Mouse (Mus musculus) embryonic facial prominence, embryonic 12.5 days (tissue): ENCODE results near the gene Ccdc57. TPM values are rescaled to one million over a fixed set of nuclear protein-coding genes. Genes with fewer than 3 reads are reported as not detected.
"Not testable (repeated sequence)": the region's sequence is repeated elsewhere in the genome, so short reads cannot be mapped to it uniquely, and the experiment has no call there.

Source experiments
- ATAC-seq: fragments of 200-750 bp; cut with Nextera tagmentation; 2 replicates; pipeline ENCODE4 v1.8.0; 2017; ENCODE audit not compliant: insufficient number of reproducible peaks, insufficient read depth, low FRiP score, low TSS enrichment
- H3K27ac ChIP-seq: fragments of 300-500 bp; sonication (generic); 2 replicates; pipeline ENCODE4 v1.5.1; 2016; ENCODE audit warnings: mild to moderate bottlenecking
- H3K27me3 ChIP-seq: fragments of 300-500 bp; sonication (generic); 2 replicates; pipeline ENCODE4 v1.6.1; 2016; ENCODE audit warnings: mild to moderate bottlenecking, moderate library complexity
- H3K36me3 ChIP-seq: fragments of 300-500 bp; sonication (generic); 2 replicates; pipeline ENCODE4 v1.6.1; 2016; ENCODE audit warnings: mild to moderate bottlenecking
- H3K4me1 ChIP-seq: fragments of 300-500 bp; sonication (generic); 2 replicates; pipeline ENCODE4 v1.6.1; 2016
- H3K4me2 ChIP-seq: fragments of 300-500 bp; sonication (generic); replicated peaks from 2 replicates; pipeline ENCODE4 v1.6.1; 2016; ENCODE audit warnings: mild to moderate bottlenecking, moderate library complexity
- H3K4me3 ChIP-seq: fragments of 300-500 bp; sonication (generic); 2 replicates; pipeline ENCODE4 v1.5.1; 2016; ENCODE audit warnings: mild to moderate bottlenecking
- H3K9ac ChIP-seq: fragments of 300-500 bp; sonication (generic); 2 replicates; pipeline ENCODE4 v1.6.1; 2016; ENCODE audit warnings: mild to moderate bottlenecking, moderate library complexity
- H3K9me3 ChIP-seq: fragments of 300-500 bp; sonication (generic); 2 replicates; pipeline ENCODE4 v1.6.1; 2016; ENCODE audit warnings: mild to moderate bottlenecking, moderate library complexity
- WGBS: fragments of 180-500 bp; shearing (Covaris S2); methylation state at CpG from one replicate; pipeline ENCODE4 v1.1.7; 2016; 5-methylcytosine and 5-hydroxymethylcytosine counted together
- polyA plus RNA-seq: library from polyadenylated mRNA; unstranded; fragments of >200 nt; fragmentation: Nextera tagmentation; extraction: Ambion mirVana; gene quantifications from 2 replicates; pipeline ENCODE4 v1.2.1, GENCODE M21; 2016

The Ccdc57 gene
- polyA plus RNA-seq, 1 experiment from 2014 or later, result 7.5 TPM

DNA sequence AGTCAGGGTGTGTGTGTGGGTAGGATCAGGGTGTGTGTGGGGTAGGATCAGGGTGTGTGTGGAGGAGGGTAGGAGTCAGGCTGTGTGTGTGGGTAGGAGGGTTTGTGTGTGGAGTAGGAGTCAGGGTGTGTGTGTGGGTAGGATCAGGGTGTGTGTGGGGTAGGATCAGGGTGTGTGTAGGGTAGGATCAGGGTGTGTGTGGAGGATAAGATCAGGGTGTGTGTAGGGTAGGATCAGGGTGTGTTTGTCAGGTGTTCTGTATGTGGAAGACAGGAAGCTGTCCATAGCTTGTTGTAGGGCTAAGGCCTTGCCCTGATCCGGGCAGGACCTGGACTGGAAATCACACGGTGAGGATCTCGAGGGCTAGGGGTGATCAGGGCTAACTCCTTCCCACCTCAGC is 76.7 kb downstream of the Ccdc57 start:
- not testable (repeated sequence) for H3K4me2 ChIP-seq, H3K27me3 ChIP-seq, H3K4me1 ChIP-seq, H3K4me3 ChIP-seq, ATAC-seq, H3K27ac ChIP-seq, H3K9ac ChIP-seq, H3K9me3 ChIP-seq
- WGBS, result 97% methylated on average over 3 of the region's 3 CpGs
- H3K36me3 ChIP-seq, result peaks cover 21% of the 10 kb centered on the region

DNA sequence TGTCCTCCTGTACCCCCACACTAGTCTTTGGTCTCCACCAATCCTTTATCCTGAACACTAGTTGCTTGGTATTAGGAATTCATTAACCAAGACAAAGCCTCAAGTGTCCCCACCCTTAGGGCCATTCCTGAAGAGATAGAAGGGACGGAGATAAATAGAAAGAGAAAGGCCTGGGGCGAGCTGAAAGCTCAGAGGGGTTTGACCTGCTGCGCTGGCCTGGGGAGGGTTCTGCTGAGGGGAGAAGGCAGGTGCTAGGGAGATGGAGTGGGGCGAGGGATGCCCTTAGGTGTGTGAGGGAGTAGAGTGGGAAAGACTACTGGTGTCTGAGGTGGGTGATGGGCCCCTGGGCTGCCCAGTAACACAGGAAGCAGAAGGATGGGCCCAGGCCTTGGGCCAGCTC is 78.9 kb downstream of the Ccdc57 start:
- Histone ChIP-seq H3K27ac (0 out of 2 replicates have a peak overlapping the region, but pooled peaks have one; percentile 6), H3K4me1 (no peaks in the 10 kb centered on the region), H3K4me2 (no peak overlapping the region), H3K36me3 (peaks cover 12% of the 10 kb centered on the region), H3K4me3 (no peak overlapping the region), H3K27me3 (no peaks in the 10 kb centered on the region), H3K9me3 (no peaks in the 10 kb centered on the region), H3K9ac (no peak overlapping the region)
- WGBS, result 65% methylated on average over 4 of the region's 4 CpGs
- no peak for ATAC-seq

DNA sequence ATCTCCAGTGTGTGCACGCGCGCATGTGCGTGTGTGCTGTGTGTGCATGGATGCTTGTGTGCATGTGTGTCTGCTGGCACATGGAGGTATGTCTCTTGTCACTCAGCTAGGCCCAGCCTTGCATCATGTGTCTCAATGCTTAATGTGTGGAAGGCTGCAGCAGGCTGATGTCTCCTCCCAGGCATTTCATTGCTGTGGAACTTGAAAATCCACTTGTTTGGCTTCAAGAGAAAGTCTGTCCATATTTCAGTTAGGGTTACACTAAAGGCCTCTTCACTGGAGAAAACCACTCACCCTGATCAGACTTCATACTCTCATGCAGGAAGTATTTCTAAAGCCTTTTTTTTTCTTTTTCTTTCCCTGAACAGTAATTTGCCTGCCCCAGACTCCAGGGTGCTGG is 79.5 kb downstream of the Ccdc57 start:
- no peaks in the 10 kb centered on the region for H3K4me1 ChIP-seq
- H3K9ac ChIP-seq, result no peak overlapping the region
- no peaks in the 10 kb centered on the region for H3K27me3 ChIP-seq
- 94% methylated on average over 4 of the region's 4 CpGs for WGBS
- H3K9me3 ChIP-seq, result no peaks in the 10 kb centered on the region
- no peak for ATAC-seq
- H3K27ac ChIP-seq, result 0 out of 2 replicates have a peak overlapping the region, but pooled peaks have one; percentile 33
- H3K36me3 ChIP-seq, result peaks cover 9% of the 10 kb centered on the region
- H3K4me3 ChIP-seq, result no peak overlapping the region
- H3K4me2 ChIP-seq, result no peak overlapping the region

DNA sequence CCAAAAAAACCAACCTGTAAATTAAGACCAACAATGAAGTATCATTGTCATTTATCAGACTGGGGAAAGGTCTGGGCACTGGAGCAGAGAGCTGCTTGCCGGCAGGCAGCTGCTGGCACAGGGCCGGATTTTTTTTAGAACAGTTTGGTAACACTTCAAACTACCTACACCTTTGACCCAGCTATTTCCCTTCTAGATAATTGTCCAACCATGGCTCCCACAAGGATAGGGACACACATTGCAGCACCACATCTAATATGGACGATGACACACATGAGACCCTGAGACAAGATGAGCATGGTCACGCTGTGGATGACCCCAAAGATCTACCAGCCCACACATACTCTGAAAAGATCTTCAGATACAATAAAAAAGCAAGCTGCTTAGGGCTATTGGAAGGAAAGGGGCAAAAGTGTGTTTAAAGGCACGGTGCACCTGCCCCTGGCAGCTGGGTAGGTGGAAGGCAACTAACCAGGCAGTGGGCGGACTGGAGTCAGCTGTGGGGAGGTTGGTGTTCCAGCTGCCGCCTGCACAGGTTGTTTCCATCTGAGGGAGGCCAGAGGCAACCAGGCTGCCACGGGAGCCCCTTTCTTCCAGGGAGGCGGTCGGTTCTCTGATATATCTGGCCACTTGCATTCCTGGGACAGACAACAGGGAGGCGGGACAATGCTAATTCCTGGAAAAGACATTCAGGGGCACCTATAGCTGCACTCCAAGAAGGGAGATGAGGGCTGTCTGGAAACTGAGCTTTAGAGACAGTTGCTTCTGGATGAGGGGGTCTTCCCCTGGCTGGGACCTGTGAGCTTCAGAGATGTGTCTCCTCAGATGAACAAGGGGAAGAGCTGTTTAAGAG is 80.4 kb downstream of the Ccdc57 start:
- peaks cover 4% of the 10 kb centered on the region; the same call in 1 of the 2 replicates for H3K36me3 ChIP-seq
- no peak overlapping the region for H3K4me3 ChIP-seq
- WGBS, result 67% methylated on average over 11 of the region's 11 CpGs
- no peaks in the 10 kb centered on the region for H3K27me3 ChIP-seq
- H3K27ac ChIP-seq, result no peak overlapping the region
- H3K4me1 ChIP-seq, result no peaks in the 10 kb centered on the region
- H3K4me2 ChIP-seq, result no peak overlapping the region
- no peak overlapping the region for H3K9ac ChIP-seq
- no peak for ATAC-seq
- H3K9me3 ChIP-seq, result no peaks in the 10 kb centered on the region

DNA sequence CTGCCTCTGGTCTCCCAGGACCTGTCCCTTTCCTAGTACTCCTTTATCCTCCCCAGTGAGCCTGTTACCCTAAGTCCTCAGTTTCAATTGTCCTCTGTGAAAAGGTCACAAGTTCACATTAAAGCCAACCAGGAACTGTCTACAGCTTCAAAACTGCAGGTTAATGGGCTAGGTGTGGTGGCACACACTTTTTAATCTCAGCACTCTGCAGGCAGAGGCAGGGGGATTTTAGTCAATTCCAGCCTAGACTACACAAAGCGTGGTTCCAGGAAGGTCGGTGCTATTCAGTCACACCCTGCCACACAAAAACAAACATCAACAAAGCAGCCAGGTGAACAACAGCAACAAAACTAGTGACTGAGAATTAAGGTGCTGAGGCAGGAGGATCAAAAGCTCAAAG is 81.1 kb downstream of the Ccdc57 start:
- Histone ChIP-seq H3K9me3 (no peaks in the 10 kb centered on the region), H3K4me1 (no peaks in the 10 kb centered on the region), H3K4me2 (no peak overlapping the region), H3K27me3 (no peaks in the 10 kb centered on the region), H3K9ac (no peak overlapping the region), H3K27ac (no peak overlapping the region), H3K36me3 (no peaks in the 10 kb centered on the region), H3K4me3 (no peak overlapping the region)
- no peak for ATAC-seq
- WGBS, result 82% methylated on average over 2 of the region's 2 CpGs

DNA sequence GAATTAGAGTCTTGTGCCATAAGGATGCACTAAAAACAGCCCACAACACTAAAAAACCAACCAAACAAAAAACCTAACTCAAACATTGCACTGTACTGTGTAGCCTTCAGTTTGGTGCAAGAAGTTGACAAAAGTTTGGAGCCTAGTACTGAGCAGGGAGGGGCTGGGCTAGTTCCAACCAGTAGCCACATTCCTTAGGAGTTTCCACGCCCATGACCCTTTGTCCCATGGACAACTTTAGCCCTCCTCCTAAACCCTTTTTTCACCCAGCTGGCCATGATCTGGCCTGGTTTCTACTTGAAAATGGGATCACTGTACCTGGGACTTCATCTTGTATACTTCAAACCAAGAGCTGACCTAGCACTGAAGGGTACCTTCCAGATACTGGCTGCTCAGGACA is 81.5 kb downstream of the Ccdc57 start:
- Histone ChIP-seq H3K4me1 (no peaks in the 10 kb centered on the region), H3K9ac (no peak overlapping the region), H3K27me3 (no peaks in the 10 kb centered on the region), H3K4me2 (no peak overlapping the region), H3K9me3 (no peaks in the 10 kb centered on the region), H3K27ac (no peak overlapping the region), H3K36me3 (no peaks in the 10 kb centered on the region), H3K4me3 (no peak overlapping the region)
- WGBS, result 69% methylated on average over 1 of the region's 1 CpGs
- no peak for ATAC-seq

DNA sequence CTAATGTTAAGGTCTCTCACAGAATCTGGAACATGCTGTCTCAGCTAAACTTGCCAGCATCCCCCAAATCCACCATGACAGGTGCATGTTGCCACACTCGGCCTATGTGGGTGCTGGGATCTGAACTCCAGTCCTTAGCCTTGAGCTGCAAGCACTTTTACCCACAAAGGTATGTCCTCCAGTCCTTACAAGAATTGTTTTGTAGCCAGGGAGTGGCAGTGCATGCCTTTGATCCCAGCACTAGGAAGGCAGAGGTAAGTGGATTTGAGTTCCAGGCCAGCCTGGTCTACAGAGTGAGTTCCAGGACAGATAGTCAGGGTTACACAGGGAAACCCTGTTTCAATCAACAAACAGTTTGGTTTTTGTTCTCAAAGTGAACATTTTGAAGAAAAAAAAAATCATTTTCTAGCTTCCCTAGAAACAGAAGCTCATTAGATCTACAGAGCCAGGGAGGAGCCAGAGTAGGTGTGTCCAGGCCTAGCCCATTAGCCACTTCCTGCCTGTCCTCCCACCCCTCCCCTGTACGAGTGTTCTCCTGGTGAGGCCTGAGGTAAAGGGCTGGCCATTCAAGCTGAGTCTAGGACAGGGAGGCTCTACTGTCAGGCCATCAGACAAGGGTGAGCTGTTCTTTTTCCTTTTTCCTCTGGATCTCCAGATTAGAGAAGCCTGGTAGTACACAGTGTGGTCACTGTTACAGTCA is 82.2 kb downstream of the Ccdc57 start:
- Histone ChIP-seq H3K4me1 (no peaks in the 10 kb centered on the region), H3K4me2 (no peak overlapping the region), H3K27ac (no peak overlapping the region), H3K4me3 (no peak overlapping the region), H3K36me3 (no peaks in the 10 kb centered on the region), H3K9me3 (no peaks in the 10 kb centered on the region), H3K27me3 (no peaks in the 10 kb centered on the region), H3K9ac (no peak overlapping the region)
- WGBS, result 48% methylated on average over 2 of the region's 2 CpGs
- ATAC-seq, result no peak

DNA sequence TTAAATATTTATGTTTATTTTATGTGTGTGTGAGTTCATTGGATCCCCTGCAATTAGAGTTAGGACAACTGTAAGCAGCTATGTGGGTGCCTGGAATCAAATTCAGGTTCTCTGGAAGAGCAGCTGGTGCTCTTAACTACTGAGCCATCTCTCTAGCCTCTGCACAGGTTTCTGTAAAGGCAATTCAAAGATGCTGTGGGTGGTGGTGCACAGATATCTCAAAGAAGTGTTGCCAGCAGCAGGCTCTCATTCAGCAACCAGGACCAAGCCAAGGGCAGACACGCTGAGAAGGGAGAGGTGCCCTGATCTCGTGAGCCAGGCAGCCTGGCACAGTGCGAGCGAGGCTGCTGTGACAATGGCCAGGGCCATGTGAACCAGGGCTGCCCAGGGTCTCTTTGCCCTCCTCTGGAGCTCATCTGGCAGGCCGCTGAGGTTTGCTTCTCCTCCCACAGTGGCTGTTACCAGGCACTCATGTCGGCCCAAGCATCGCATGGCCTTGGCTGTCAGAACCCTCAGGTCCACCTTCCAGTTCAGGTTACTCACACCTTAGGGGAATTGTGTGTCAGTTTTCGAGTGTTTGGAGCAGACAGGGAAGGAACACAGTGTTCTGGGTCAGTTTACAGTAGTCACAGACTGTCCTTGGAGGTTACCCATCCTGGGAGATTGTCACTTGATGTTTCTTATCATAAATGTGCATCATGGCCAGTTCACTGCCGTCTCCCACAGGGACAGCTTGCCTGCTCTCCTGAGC is 85.8 kb downstream of the Ccdc57 start:
- H3K36me3 ChIP-seq, result no peaks in the 10 kb centered on the region
- H3K27me3 ChIP-seq, result no peaks in the 10 kb centered on the region
- 87% methylated on average over 9 of the region's 9 CpGs for WGBS
- no peak overlapping the region for H3K9ac ChIP-seq
- no peak overlapping the region for H3K4me2 ChIP-seq
- H3K4me1 ChIP-seq, result no peaks in the 10 kb centered on the region
- H3K9me3 ChIP-seq, result no peaks in the 10 kb centered on the region
- no peak overlapping the region for H3K4me3 ChIP-seq
- H3K27ac ChIP-seq, result no peak overlapping the region
- no peak for ATAC-seq

DNA sequence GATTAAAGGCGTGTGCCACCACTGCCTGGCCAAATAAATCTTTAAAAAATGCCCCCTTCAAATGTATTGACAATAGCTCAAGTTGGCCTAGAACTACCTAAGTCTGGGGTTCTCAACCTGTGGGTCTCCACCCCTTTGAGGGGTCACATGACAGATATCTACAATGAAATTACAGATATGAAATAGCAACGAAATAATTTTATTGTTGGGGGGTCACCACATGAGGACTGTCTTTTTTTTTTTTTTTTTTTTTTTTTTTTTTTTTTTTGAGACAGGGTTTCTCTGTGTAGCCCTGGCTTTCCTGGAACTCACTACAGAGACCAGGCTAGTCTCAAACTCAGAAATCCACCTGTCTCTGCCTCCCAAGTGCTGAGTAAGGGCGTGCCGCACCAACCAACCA is 88.3 kb downstream of the Ccdc57 start:
- 91% methylated on average over 4 of the region's 4 CpGs for WGBS
- H3K4me3 ChIP-seq, result no peak overlapping the region
- ATAC-seq, result no peak

DNA sequence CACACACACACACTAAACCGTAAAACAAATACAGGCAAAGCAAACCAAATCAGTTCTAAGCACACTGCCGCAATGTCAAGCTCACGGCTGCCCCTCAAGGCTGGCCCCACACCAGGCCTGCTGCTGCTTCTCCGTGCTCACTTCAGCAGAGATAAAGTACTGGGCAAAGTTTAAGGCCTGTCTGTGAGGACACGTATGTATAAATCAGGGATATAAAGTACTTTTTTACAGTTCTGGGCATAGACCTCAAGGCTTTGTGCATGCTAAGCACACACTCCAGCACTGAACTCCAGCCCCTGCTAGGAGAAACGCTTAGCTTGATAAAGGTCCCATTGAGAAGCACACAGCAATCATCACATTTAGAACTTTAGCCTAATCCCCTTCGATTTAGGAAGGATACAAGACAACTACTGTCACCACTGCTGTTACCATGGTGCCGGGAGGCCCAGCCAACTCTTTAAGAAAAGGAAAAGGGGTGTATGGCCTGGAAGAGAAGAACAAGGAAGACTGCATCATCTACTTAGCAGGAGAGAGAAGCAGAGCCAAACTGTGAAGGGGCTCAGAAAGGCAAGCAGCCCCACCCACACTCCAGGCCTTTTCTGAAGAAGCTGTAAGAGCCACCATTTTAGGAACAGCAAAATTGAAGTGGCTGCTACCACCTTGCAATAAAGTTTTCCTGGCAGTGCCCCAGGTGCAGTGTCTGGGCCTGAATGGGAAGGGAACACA is 99.0 kb downstream of the Ccdc57 start:
- no peak overlapping the region for H3K9ac ChIP-seq
- WGBS, result 69% methylated on average over 8 of the region's 8 CpGs
- peak; percentile 32; the same call in 1 of the 2 replicates for ATAC-seq
- no peaks in the 10 kb centered on the region for H3K4me1 ChIP-seq
- peak overlapping the region; percentile 30; the same call in 1 of the 2 replicates for H3K27ac ChIP-seq
- H3K9me3 ChIP-seq, result no peaks in the 10 kb centered on the region
- H3K36me3 ChIP-seq, result peaks cover 12% of the 10 kb centered on the region; the same call in 1 of the 2 replicates
- no peak overlapping the region for H3K4me3 ChIP-seq
- H3K27me3 ChIP-seq, result no peaks in the 10 kb centered on the region
- H3K4me2 ChIP-seq, result no peak overlapping the region

More for the DNA sequence above, 88.3 kb downstream of the Ccdc57 start:
- no peaks in the 10 kb centered on the region for H3K9me3 ChIP-seq
- H3K4me2 ChIP-seq, result no peak overlapping the region
- no peaks in the 10 kb centered on the region for H3K36me3 ChIP-seq
- no peak overlapping the region for H3K27ac ChIP-seq
- no peak overlapping the region for H3K9ac ChIP-seq
- no peaks in the 10 kb centered on the region for H3K27me3 ChIP-seq
- H3K4me1 ChIP-seq, result no peaks in the 10 kb centered on the region

DNA sequence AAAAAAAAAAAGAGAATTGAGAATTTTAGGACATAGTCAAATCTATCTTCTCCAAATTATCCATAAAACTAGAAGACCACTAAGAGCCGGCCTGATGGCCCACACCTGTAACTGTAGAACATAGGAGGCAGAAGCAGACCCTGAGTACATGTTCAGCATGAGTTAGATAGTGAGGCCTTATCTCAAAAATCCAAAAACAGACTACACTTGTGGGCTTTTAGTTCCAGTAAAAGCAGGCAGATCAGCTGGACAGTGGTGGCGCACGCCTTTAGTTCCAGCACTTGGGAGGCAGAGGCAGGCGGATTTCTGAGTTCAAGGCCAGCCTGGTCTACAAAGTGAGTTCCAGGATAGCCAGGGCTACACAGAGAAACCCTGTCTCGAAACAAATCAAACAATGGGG is 99.7 kb downstream of the Ccdc57 start:
- 91% methylated on average over 5 of the region's 5 CpGs for WGBS
- H3K27me3 ChIP-seq, H3K4me3 ChIP-seq, ATAC-seq, H3K9ac ChIP-seq, H3K4me2 ChIP-seq, H3K4me1 ChIP-seq, H3K9me3 ChIP-seq: not testable (repeated sequence)
- peaks cover 12% of the 10 kb centered on the region; the same call in 1 of the 2 replicates for H3K36me3 ChIP-seq
- H3K27ac ChIP-seq, result 0 out of 2 replicates have a peak overlapping the region, but pooled peaks have one; percentile 30
